Mouse (Mus musculus) v-Abl transformed pro-B cells (cell line): ENCODE data around the gene Ucn2.

ENCODE experiments used
- in situ Hi-C, 2 experiments: fragments of 400-800 bp; cut with MboI; formaldehyde crosslinking; loops; one replicate each; pipeline ENCODE4 v1.15.1; 2025; ENCODE audit not compliant: unreplicated experiment in 2 of 2

The Ucn2 gene

DNA sequence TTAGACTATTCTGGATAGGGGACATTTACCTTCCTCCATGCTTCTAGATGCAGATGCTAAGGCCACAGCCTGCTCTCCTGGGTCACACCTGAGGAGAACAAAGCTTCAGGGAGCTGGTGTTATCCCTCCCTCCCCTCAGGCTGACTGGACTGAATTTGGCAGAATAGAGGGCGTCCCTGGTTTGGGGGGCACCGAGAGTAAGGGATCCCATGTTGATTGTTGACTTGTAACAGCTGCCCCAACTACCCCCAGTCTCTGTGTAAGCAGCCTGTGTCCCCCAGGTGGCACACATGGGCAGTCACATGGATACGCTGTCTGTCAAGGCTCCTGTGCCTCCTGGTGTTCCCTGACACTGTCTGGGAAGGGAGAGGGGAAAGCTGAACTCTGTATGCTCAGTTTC lies 42.6 kb downstream of the Ucn2 start:
- in situ Hi-C loops = no loop called here

GRCm38 (mm10) chr9:109028919-109029318 lies 43.1 kb downstream of the Ucn2 start:
- in situ Hi-C loops = no loop called here

DNA sequence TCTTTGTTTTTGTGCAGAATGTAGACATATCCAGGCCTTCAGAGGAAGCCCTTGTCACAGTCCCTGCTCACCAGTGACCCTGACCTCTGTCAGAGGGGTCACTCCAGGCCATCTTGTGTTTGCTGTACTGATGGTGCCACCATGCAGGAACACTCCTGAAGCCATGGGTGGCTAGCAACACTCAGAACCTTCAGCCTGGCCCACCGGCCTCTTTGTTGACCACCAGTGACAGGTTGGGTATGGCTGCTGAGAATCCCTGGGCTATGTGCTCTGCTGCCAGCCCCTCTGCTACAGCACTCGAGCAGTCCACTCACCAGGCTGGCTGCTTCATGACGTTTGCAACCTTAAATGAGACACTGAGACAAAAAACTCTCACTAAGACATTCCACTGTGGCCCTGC lies 44.5 kb downstream of the Ucn2 start:
- in situ Hi-C loops = no loop called here

DNA sequence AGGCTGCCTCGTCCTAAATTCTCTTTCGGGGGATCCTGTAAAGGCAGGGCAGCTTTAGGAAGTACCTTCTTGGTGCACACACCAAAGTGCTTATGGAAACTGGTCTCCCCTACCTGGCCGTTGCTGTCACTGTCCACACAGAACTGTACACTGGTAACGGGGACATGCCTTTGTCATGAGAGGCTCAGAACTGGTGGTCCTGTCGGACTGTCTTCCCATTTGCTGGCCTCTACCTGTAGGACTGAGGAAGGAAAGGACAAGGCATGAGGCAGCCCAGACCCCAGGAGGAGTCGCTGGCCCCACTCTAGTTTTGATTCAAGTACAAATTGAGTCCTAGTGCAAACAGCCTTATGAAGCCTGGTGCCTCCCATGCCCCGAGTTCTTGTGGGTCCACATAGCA lies 45.2 kb downstream of the Ucn2 start:
- in situ Hi-C loops = no loop called here

DNA sequence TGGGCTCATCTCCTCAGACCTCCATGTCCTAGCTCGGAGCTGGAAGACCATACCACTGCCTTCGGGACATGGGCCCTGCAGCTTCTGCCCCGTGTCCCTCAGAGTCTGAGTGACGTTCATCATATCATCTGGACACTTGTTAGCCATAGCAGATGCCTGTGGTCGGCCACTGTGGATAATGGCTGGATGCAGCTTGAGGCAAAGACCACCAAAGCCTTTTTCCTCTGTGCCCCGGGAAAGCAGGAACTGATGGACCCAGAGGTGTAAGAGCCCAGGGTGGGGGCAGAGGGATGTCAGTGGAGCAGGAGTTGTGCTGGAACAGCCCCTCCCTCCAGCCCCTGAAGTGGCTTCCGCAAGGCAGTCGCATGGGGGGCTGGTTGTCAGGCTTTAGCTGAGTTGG lies 45.9 kb downstream of the Ucn2 start:
- in situ Hi-C loops = no loop called here

GRCm38 (mm10) chr9:109032435-109032834 lies 46.6 kb downstream of the Ucn2 start:
- in situ Hi-C loops = no loop called here
